Mouse (Mus musculus): ENCODE measurements around the gene Etv6. TPM values are rescaled to one million over a fixed set of nuclear protein-coding genes. Genes with fewer than 3 reads are reported as not detected.

Gene Etv6
- total and polyA plus RNA-seq, 3 experiments = 10.4 to 58.9 (median 28.9) TPM

DNA sequence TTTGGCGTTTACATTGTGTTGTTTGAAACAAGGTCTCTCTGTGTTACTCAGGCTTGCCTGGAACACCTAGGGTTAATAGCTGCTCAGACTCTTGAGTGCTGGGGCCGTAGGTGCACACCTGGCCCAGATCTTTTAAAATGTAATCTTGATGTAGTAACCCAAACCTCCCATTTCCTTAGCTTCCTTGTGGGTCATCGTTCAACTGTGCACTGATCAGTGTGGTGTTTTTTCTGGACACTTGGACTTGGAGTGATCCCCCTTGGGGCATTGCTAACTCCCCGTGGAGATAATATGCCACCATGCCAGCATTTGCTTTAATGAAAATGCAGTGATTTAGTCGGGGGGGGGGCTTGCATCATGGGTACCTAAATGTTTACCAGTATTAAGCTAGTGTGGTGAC, 153.7 kb downstream of the Etv6 start:
- Histone ChIP-seq H3K4me1 (ENCODE audit: insufficient read depth, low read depth, low read length) (peaks cover 37% of the 10 kb centered on the region), H3K9me3 (replicated peaks) (no peaks in the 10 kb centered on the region), H3K4me3 (ENCODE audit: low read depth, low read length) (no peak overlapping the region), H3K36me3 (replicated peaks) (peaks cover 44% of the 10 kb centered on the region), H3K27me3 (ENCODE audit: insufficient read depth, low read length) (no peaks in the 10 kb centered on the region)
- ATAC-seq (ENCODE audit: extremely low read depth, insufficient number of reproducible peaks, low FRiP score, poor library complexity, severe bottlenecking) (no peak), DNase-seq (ENCODE audit: low spot score) (no peak)
- TF ChIP-seq POLR2AphosphoS5 (IDR thresholded peaks at IDR 0.05; ENCODE audit: insufficient replicate concordance, low read depth, low read length) = no peak
- TF ChIP-seq GATA2 (IDR thresholded peaks at IDR 0.05; ENCODE audit: borderline replicate concordance, low read depth, low read length) = no peak
- no peak for TF ChIP-seq GATA1 (IDR thresholded peaks at IDR 0.05; ENCODE audit: borderline replicate concordance, low read length)
- no peak for TF ChIP-seq TAL1 (conservative IDR thresholded peaks at IDR 0.05; ENCODE audit: low read depth, low read length)

DNA sequence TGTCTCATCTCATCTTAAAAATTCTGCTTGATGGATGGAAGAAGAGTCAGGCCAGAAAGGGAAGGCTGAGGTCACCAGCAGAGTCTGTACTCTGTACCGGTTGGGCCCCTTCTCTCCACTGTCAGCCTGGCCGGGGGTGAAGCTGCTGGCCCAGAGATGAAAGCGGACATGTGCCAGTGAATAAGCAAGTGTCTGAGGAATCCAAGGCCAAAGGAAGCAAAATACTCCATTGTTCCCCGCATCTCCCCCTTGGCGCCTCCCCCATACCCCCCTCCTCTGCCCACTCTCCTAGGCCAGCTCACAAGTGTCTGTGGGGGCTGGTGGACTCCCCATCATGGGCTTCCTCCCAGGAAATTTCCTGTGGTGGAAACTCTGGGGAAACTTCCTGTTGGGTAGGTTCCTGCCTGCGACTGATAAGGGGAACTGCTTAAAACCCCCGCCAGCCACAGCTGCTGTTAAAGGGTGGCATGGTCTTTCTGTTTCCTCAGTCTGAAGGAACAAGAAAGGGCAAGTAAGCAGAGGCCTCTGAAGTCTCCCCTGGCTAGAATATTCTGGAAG, 154.2 kb downstream of the Etv6 start:
- Histone ChIP-seq H3K9me3 (replicated peaks) (no peaks in the 10 kb centered on the region), H3K4me1 (ENCODE audit: insufficient read depth, low read depth, low read length) (peaks cover 37% of the 10 kb centered on the region), H3K27me3 (ENCODE audit: insufficient read depth, low read length) (no peaks in the 10 kb centered on the region), H3K4me3 (ENCODE audit: low read depth, low read length) (no peak overlapping the region; the same call in 1 of the 2 replicates), H3K36me3 (replicated peaks) (peaks cover 40% of the 10 kb centered on the region)
- ATAC-seq (ENCODE audit: extremely low read depth, insufficient number of reproducible peaks, low FRiP score, poor library complexity, severe bottlenecking) (peak; percentile 72), DNase-seq (ENCODE audit: low spot score) (peak; percentile 65)
- no peak for TF ChIP-seq POLR2AphosphoS5 (IDR thresholded peaks at IDR 0.05; ENCODE audit: insufficient replicate concordance, low read depth, low read length)
- no peak for TF ChIP-seq CTCF (IDR thresholded peaks at IDR 0.05; ENCODE audit: low read depth, low read length)
- no peak for TF ChIP-seq GATA2 (IDR thresholded peaks at IDR 0.05; ENCODE audit: borderline replicate concordance, low read depth, low read length)
- peak; percentile 50; the same call in 1 of the 2 replicates for TF ChIP-seq TAL1 (conservative IDR thresholded peaks at IDR 0.05; ENCODE audit: low read depth, low read length)
- TF ChIP-seq GATA1 (IDR thresholded peaks at IDR 0.05; ENCODE audit: borderline replicate concordance, low read length) = no peak

DNA sequence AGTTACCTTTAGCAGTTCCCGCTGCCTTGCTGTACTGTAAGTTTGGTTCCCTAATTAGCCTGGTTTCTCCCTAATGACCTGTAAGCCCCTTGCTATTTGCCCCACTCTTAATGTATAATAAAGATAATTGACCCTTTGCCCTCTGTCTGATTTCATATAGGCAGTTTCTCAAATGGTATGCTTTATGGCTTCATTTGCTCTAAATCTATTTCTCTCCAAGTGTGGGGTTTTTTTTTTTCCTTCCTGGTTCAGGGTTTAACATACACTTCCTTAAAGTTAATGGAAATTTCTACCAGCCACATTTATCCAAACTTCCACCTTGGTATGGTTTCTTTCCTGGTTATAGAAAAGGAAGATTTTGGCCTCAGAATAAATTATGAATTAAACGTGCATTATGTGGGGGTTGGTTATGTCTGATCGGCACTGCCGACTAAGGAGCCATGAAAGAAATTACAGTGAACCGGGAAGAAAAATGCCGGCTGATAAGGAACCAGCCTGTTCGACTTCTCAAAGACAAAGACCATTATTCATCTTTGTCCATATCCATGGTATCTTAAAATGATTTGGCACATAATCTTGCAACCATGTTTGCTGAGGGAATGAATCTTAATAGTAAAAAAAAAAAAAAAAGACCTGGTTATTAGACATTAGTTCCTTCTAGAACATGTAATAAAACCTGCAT, 155.2 kb downstream of the Etv6 start:
- no peaks in the 10 kb centered on the region for H3K9me3 ChIP-seq (replicated peaks)
- ATAC-seq (ENCODE audit: extremely low read depth, insufficient number of reproducible peaks, low FRiP score, poor library complexity, severe bottlenecking) = no peak
- no peak for TF ChIP-seq POLR2AphosphoS5 (IDR thresholded peaks at IDR 0.05; ENCODE audit: insufficient replicate concordance, low read depth, low read length)
- no peak for TF ChIP-seq CTCF (IDR thresholded peaks at IDR 0.05; ENCODE audit: low read depth, low read length)
- TF ChIP-seq GATA2 (IDR thresholded peaks at IDR 0.05; ENCODE audit: borderline replicate concordance, low read depth, low read length) = no peak
- no peak for TF ChIP-seq GATA1 (IDR thresholded peaks at IDR 0.05; ENCODE audit: borderline replicate concordance, low read length)

DNA sequence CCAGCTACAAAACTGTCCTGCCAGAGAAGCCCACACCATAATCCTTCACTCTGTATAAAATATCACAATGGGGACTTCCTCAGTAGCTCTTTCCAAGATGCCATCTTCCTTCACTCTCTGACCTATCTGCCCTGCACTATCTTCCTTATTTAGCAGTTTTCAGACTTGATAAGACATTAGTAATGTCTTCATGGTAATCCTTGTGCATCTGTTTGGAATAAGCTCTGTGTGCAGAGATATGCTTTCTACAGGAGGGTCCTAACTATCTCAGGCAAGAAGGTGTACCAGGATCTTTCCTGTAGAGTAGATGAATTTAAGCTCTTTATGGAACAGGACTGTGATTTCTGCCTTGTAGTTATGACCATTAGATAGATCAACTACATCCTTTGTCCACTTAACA, 157.2 kb downstream of the Etv6 start:
- DNase-seq (ENCODE audit: low spot score) = no peak

More for the DNA sequence above, 155.2 kb downstream of the Etv6 start:
- Histone ChIP-seq H3K4me1 (ENCODE audit: insufficient read depth, low read depth, low read length) (peaks cover 32% of the 10 kb centered on the region), H3K27me3 (ENCODE audit: insufficient read depth, low read length) (no peaks in the 10 kb centered on the region), H3K36me3 (replicated peaks) (peaks cover 42% of the 10 kb centered on the region), H3K4me3 (ENCODE audit: low read depth, low read length) (no peak overlapping the region)
- no peak for DNase-seq (ENCODE audit: low spot score)

DNA sequence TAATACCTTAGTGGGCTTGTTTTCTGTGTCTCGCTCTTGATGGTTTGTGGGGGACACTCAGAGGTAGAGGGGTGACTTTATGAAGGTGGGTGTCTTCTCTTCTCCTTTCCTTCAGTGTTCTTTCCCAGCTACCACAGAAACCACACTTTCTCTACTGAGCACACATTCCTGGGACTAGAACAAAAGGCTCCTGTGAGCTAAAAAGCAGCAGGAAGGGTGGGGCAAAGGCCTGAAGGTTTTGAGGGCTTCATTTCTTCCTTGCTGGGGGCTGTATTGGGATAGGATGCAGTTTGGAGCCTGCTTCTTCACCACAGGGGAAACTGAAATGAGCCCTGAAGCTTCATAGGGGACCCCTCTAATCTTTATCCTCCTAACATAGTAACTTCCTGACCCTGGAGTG, 164.4 kb downstream of the Etv6 start:
- Histone ChIP-seq H3K36me3 (replicated peaks) (peaks cover 70% of the 10 kb centered on the region), H3K27me3 (ENCODE audit: insufficient read depth, low read length) (no peaks in the 10 kb centered on the region), H3K4me3 (ENCODE audit: low read depth, low read length) (no peak overlapping the region), H3K9me3 (replicated peaks) (no peaks in the 10 kb centered on the region), H3K4me1 (ENCODE audit: insufficient read depth, low read depth, low read length) (no peaks in the 10 kb centered on the region)
- DNase-seq (ENCODE audit: low spot score) (no peak), ATAC-seq (ENCODE audit: extremely low read depth, insufficient number of reproducible peaks, low FRiP score, poor library complexity, severe bottlenecking) (no peak)
- TF ChIP-seq CTCF (IDR thresholded peaks at IDR 0.05; ENCODE audit: low read depth, low read length) (no peak), GATA2 (IDR thresholded peaks at IDR 0.05; ENCODE audit: borderline replicate concordance, low read depth, low read length) (no peak), GATA1 (IDR thresholded peaks at IDR 0.05; ENCODE audit: borderline replicate concordance, low read length) (no peak), POLR2AphosphoS5 (IDR thresholded peaks at IDR 0.05; ENCODE audit: insufficient replicate concordance, low read depth, low read length) (no peak), TAL1 (conservative IDR thresholded peaks at IDR 0.05; ENCODE audit: low read depth, low read length) (no peak)

More for the DNA sequence above, 157.2 kb downstream of the Etv6 start:
- Histone ChIP-seq H3K9me3 (replicated peaks) (no peaks in the 10 kb centered on the region), H3K27me3 (ENCODE audit: insufficient read depth, low read length) (no peaks in the 10 kb centered on the region), H3K4me1 (ENCODE audit: insufficient read depth, low read depth, low read length) (peaks cover 21% of the 10 kb centered on the region), H3K36me3 (replicated peaks) (peaks cover 44% of the 10 kb centered on the region), H3K4me3 (ENCODE audit: low read depth, low read length) (no peak overlapping the region)
- TF ChIP-seq POLR2AphosphoS5 (IDR thresholded peaks at IDR 0.05; ENCODE audit: insufficient replicate concordance, low read depth, low read length) (no peak), GATA2 (IDR thresholded peaks at IDR 0.05; ENCODE audit: borderline replicate concordance, low read depth, low read length) (no peak), GATA1 (IDR thresholded peaks at IDR 0.05; ENCODE audit: borderline replicate concordance, low read length) (no peak), CTCF (IDR thresholded peaks at IDR 0.05; ENCODE audit: low read depth, low read length) (no peak), TAL1 (conservative IDR thresholded peaks at IDR 0.05; ENCODE audit: low read depth, low read length) (no peak)
- ATAC-seq (ENCODE audit: extremely low read depth, insufficient number of reproducible peaks, low FRiP score, poor library complexity, severe bottlenecking) = peak; percentile 26; the same call in 1 of the 2 replicates

DNA sequence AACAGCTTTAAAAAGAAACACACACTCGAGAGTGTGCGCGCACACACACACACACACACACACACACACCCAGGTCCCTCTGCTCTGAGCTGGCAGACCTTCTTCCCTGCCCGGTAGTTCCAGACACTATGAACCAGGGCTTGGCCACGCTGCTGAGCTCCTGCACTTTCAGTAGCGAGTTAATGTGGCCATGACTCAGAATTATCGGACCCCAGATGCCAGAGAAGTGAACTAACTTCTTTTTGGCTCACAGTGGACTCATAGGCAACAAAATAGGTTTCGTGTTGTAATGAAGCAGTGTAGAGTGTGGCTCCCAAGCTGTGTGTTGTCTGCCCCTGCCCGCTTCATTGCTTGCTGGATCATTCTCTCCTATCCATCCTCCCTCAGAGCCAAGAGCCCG, 165.1 kb downstream of the Etv6 start:
- no peak for TF ChIP-seq TAL1 (conservative IDR thresholded peaks at IDR 0.05; ENCODE audit: low read depth, low read length)
- TF ChIP-seq GATA1 (IDR thresholded peaks at IDR 0.05; ENCODE audit: borderline replicate concordance, low read length) = no peak
- TF ChIP-seq GATA2 (IDR thresholded peaks at IDR 0.05; ENCODE audit: borderline replicate concordance, low read depth, low read length) = no peak
- TF ChIP-seq CTCF (IDR thresholded peaks at IDR 0.05; ENCODE audit: low read depth, low read length) = no peak
- TF ChIP-seq POLR2AphosphoS5 (IDR thresholded peaks at IDR 0.05; ENCODE audit: insufficient replicate concordance, low read depth, low read length) = no peak
- ATAC-seq (ENCODE audit: extremely low read depth, insufficient number of reproducible peaks, low FRiP score, poor library complexity, severe bottlenecking) = no peak
- no peaks in the 10 kb centered on the region for H3K27me3 ChIP-seq (ENCODE audit: insufficient read depth, low read length)
- no peak for DNase-seq (ENCODE audit: low spot score)
- no peak overlapping the region for H3K4me3 ChIP-seq (ENCODE audit: low read depth, low read length)
- H3K4me1 ChIP-seq (ENCODE audit: insufficient read depth, low read depth, low read length) = no peaks in the 10 kb centered on the region
- peaks cover 71% of the 10 kb centered on the region for H3K36me3 ChIP-seq (replicated peaks)
- H3K9me3 ChIP-seq (replicated peaks) = no peaks in the 10 kb centered on the region

All from G1E (cell line).